Mouse (Mus musculus) CD4-positive, CD25-positive, alpha-beta regulatory T cell, adult 2 months (primary cell): Measurements from ENCODE around the gene Dennd5a.
A peak's percentile ranks its signal among the peaks of the same experiment; 100 is the strongest.

Experiments used
- DNase-seq: peaks from one replicate; pipeline ENCODE4 v3.0.0-alpha.2; 2012; ENCODE audit warnings: low read depth, low spot score

Dennd5a gene

DNA sequence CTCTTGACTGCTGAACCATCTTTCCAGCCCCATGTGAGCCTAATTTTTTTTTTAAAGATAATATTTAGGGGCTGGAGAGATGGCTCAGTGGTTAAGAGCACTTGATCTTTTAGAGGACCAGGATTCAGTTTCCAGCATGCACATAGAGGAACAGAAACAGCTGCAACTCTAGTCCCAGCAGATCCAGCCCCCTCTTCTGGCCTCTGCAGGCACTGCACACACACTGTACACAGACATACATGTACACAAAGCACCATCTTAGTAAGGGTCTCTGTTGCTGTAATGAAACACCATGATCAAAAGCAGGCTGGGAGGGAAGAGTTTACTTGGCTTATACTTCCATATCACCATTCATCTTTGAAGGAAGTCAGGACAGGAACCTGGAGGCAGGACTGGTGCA is 5.4 kb upstream of the Dennd5a start:
- peak; percentile 28 for DNase-seq

DNA sequence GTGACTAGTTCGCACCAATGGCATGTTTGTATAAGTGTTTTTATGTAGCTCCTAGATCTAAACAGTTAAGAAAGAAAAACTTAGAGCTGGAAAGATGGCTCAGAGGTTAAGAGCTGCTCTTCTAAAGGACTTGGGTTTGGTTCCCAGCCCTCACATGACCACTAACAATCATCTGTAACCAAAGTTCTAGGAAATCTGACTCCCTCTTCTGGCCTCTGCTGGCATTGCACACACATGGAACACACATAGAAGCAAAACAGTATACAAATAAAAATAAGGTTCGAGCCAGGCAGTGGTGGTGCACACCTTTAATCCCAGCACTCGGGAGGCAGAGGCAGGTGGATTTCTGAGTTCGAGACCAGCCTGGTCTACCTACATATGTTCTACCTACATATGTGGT is 3.4 kb upstream of the Dennd5a start:
- DNase-seq = peak; percentile 31

DNA sequence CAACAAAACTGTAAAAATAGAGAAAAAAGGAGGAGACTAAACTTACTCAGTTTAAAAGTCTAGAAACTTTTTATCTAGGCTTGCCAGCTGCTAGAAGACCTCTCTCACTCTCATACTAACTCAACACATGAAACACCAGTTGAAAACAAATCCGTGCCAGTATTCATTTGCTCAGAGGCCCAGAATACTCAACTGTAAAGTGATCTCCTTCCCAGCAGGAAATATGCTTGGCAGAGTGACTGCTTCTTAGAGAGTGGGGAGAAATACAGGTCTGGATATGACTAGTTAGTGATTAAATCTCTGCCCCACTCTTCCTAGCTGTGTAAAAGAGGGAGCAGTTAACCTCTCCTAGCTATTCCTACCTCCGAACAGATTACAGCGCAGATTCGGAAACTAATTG is 2.3 kb upstream of the Dennd5a start:
- DNase-seq = no peak

DNA sequence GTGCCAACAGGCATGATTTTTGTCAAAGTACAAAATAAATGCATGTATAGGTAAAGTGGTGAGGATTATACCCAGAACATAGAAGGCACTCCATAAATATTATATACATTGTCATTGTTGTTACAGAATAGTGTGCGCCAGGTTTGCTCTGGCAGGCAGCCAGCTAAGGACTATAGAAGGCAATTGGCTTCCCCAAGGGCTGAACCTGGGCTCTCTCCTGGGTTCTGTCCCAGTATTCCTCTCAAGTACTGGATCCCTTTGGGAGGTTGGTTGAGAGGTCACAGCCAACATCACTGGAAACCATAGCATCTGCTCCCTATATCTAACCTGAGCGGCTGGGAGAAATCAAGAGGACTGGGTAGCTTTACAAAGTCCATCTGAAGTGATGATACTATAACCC is 1.3 kb upstream of the Dennd5a start:
- DNase-seq = no peak

DNA sequence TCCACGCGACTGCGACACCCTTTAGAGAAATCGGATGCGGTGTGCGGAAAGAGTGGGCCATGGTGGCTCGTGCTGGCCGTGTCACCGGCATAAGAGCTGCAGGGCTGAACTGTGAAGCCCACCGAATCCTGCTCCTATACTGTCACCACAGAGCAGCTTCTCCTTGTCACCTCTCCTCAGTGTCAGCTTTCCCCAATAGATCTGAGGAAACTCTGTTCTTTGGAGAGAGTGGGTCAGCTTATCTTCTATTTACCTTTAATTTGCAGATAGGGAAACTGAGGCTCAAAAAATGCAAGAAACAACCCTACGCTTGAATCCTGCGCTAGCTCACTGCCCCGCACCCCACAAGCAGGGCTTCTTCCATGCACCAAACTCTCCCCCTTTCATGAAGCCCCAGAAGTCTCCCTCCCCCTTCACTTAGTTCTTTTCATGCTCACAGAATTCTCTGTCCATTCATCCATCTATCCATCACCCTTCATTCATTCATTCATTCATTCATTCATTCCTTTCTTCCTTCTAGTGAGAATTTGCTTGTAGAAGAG is 414 bp upstream of the Dennd5a start:
- DNase-seq = no peak

DNA sequence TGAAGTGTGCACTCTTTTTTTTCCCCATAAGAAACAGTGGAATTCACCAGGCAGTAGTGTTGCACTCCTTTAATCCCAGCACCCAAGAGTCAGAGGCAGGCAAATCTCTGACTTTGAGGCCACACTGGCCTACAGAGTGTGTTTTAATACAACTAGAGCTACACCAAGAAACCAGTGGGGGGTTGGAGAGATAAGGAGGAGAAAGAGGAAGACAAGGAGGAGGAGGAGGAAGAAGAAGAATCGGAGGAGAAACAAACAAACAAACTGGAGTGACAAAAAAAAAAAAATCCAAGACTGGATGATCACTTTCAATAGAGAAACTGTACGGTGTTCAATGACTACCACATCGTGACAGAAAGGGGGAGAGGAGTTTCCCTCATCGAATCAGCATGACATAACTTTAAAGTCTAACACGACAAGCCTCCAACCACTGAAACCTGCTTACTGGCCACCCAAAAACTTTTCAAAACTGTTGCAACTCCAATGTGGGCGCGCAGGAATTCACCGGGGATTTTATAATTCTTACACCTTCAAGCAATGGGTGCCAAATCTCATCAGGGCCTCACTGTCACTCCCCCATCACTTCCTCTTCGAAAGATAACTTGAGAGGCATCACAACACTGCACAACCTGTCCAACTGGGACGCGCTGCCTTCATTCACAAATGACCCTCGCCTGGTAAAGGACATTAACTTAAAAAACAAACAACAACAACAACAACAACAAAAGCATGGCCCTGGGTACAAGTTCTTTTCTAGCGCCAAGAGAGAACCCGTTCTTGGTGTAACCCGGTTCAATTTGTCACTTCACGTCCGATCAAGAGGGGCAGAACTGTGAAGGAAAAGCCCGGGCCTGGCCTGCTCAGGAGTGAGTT is 1.2 kb downstream of the Dennd5a start:
- DNase-seq = peak; percentile 63

DNA sequence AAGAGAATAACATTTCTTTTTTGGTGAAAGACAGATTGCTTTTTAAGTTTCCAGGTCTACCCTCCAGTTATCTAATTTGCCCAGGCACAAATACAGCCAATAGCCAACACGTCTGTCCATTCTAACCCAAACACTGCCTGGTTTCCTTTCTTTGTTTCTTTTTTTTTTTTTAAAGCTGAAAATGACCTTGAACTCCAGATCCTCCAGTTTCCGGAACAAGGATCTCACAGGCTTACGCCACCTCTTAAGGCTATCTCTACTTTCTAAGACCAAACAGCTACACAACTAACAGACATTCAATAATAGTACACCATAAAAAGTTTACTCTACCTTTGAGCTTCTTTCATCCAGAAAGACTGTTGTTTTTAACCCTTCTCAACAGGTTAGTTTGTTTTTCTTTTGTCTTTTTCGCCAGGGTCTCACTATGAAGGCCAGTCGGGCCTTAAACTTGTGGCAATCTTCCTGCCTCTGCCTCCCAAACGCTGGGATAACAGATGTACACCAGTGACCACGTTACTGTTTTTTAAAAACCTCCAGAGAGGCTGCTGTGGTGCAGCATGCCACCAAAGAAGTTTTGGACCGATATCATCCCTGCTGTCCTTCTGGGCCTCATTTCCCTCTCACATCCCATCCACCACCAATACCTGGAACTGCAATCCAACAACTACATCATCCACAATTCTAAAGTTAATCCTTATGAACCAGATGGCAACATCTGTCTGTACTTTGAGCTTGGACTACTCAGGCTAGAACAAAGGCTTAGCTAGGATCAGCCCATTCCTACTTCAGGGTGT is 2.1 kb downstream of the Dennd5a start:
- no peak for DNase-seq

DNA sequence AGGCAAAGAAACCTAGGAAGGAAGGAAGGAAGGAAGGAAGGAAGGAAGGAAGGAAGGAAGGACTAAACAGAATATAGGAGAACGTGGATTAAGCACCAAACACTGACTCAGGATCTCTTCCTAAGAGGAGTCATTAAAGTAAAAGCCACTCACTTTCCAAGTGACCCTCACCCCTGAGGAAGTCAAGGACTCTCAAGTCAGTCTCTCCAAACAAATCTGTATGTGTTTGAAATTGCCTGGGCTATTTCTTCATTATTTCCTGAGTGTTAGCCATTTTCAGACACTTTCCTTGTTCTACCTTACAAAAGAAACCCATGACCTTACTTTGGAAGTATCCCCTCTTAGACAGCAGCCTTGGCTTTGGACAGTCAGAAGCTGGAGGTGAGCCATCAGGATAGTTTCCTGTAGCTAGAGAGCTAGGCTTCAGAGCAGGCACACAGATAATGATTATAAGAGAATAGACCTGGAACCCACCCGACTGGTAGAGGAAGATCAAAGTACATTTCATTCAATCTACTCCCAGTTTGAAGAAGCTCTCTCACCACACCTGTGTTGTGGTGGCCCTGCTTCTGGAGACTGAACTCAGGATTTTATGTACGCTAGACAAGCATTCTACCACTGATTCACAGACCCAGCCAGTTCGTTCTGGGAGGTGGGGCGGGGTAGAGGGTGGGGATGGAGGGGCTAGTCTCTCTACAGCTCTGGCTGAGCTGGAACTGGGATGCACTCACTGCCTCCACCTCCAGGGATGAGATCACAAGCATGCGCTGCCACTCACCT is 5.5 kb downstream of the Dennd5a start:
- DNase-seq = no peak

DNA sequence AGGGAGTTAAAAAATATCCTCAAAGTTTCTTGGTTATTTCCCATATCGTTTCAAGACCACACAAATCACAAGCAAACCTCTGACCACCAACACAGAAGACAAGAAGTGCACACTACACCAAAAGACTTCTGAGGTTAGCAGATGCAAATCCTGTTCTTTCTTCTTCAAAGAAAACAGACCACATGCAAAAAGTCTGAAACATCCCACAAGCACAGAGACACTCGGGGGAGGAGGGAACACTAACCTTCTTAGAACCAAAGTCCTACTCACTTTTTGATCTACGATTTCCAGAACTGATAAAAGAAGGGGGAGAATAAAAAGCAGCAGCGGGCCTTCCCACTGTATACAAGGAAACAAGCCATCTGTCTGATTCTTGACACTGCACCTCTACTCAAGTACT is 9.0 kb downstream of the Dennd5a start:
- peak; percentile 70 for DNase-seq

DNA sequence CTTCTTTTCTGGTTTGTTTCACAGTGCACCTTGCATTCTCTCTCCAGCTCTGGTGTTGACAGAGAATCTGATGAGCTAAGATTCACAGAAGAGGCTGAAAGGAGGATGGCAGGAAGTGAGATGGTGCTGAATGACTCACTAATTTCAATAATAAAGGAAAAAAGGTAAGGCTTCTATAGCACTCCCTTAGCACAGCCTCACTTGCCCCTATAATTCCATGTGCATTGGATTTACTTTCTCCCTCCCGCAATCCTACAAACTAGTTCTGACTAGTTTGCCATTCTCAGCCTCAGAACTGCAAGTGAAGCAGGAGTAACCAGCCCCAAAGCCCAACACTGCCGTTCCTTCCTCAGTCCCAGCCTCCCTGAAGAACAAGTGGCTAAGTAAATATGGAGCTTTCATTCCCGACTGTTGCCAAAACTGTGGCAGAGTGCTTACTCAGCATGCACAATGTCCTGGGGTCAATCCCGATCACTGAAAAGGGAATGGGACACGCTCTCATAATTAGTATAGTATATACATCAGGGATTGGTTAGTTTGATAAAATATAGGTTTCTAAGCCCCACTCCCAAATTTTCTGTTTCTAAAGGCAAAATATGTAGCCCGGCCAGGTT is 15.7 kb downstream of the Dennd5a start:
- DNase-seq = no peak

DNA sequence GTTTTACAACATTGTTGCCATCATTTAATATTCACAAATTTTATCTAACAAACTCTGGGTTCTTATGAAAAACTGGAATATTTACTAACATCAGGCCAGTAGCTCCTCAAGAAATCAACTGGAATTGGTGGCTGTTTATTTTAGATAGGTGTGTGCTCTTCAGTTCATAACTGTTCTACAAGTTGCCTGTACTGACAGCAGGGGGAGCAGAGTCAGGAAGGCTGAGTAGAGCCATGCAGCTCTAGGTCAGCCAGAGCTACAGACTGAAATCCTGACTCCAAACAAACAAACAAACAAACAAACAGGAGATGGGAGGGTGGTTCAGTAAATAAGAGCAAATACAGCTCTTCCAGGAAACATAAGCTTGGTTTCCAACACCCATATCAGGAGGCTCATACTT is 30.6 kb downstream of the Dennd5a start:
- peak; percentile 26 for DNase-seq

DNA sequence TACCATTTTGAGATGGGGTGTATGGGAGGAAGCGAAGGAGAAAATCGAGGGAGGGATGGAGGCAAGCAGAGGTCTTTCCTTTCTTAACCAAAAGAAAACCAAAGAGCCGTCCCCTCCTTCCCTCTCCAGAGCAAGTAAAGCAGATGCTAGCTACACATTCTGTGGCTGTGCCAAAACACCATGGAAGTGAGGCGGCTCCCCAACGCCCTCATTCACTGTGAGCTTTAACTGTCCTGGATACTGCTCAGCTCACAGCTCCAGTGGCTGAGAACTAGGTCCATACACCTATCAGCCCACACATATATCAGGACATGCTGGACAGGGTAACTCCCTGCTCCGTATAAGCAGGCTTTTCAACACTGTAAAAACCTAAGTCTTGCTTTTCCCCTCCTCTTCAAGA is 31.9 kb downstream of the Dennd5a start:
- no peak for DNase-seq

DNA sequence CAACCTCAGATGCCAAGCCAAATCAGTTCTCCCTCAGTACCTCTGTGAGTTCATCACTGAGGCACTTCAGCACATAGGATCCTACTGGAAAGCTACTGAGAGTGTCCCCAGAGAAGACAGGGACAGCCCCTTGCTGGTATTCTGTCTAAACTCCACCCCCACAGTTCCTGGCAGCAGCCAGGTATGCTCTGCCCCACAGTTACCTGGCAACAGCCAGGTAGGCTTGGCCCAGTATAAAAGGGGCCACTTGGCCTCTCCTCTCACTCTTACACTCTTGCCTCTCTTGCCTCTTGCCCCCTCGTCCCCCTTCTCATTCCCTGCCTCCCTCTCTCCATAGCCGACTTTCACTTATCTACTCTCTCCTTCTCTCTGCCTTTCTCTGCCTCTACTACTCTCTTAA is 35.3 kb downstream of the Dennd5a start:
- DNase-seq = no peak

DNA sequence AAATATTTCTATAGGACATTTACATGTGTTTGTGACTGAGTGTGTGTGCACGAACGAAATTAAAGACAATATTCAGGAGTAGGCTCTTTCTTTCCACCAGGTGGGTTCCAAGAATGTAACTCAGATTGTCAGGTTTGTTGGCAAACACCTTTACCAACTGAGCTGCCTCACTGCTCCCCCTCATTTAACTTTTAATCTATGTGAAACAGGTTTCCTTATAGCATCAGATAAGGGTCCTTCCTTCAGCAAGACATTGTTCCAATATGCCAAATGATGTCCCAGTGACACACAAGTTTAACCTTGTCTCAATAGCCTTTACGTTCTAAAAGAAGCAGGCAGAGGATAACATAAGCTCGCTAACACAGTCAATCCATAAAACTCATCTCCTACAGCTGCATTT is 37.4 kb downstream of the Dennd5a start:
- no peak for DNase-seq

DNA sequence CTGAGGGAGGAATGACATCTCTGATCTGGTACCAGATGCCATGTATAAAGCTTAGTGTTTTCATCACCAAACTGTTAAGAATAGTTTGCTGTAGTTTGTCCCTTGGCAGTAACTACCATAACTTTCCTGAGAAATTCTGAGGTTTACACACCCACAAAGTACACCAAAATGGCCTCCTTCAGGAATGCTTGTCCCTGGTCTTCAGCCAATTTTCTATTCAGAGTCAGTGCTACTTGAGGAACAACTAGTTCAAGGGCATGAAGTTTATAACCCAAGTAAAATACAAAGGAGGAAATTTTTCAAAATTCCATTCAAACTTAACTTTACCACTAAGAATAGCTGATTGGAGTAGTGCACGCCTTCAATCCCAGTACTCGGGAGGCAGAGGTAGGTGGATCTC is 54.1 kb downstream of the Dennd5a start:
- no peak for DNase-seq

DNA sequence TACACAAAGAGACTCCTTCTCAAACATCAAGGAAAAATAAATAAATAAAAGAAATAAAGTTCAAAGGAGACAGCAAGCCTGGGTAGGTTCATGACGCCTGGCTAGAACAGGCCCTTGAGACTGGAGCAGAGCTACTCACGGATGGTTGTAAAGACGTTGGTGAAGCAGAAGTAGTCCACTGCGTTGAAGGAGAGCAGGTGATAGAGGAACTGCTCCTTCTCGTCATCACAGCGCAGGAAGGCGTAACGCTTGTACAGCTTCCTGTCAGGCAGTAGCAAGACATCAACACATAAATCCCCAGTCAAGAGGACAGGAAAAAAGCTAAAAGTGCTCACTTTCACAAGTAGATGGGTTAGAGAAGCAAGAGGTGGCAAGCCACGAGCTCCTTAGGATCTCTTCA is 59.3 kb downstream of the Dennd5a start:
- DNase-seq = no peak

DNA sequence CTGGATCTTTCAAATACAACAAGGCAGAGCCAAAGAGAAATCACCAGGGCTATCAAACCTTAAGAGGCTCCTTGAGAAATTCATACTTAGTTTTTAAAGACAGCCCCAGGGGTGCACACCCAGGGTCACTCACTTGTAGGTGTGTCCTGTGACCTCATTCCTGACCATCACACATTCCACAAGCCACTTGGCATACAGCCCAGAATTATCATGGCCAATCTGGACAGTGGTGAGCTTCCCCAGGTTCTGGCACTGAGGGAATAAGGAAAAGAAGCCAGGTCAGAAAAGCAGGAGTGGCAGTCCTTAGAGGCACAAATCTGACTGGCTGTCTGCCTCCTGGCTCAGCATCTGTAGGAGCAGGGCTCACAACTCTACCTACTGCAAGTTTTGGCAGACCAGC is 61.4 kb downstream of the Dennd5a start:
- no peak for DNase-seq

DNA sequence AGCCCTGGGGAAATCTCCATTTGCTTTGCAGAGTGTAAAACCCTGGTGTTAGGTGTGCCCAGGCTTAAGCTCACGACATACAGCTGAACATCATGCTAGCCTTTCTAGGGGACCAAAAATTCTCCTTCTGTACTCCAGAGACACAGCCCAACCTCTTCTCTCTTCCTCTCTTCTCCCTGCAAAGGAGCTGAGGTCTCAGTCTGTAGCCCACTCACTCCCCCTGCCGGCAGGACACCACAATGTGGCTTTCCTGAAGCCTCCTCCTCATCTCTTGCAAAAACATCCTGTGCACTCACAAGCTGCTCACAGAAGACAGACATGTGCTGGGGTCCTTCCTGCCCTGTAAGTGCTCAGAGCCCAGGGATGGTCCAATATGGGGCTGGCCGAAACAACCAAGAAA is 67.7 kb downstream of the Dennd5a start:
- DNase-seq = peak; percentile 69

DNA sequence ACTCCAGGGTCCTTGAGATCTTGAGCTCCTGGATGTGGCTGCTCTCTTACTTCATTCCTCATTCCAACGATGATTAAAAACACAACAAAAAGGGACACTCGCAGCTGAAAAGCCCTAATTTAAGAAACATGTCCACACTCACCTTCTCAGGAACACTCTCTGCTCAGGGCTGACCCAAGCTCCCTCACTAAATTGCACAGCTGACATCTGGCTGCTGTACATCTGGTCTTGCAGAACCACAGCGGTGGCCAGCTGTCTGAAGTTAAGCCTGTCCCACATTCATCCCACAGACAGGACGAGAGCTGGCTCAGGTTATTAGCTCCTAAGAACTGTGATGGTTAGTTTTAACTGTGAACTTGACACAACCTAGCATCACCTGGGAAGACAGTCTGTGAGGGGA is 68.5 kb downstream of the Dennd5a start:
- DNase-seq = no peak

DNA sequence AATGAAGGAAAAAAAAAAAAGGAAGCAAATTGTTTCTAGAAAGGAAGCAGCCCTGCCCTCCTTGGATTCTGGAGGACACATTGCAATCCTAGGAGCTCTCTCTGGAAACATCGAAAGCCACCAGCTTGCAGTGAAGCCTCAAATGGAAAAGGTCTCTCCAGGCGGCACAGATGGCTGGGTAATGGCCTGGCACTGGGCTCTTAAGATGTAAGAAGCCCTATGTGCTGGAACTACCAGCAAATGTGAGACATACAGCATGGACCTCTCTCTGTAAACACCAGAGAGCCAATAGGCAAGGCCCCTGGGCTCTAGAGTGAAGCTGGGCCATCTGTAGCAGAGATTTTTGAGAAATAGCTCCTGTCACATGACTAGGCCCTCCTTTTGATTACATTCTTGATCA is 70.0 kb downstream of the Dennd5a start:
- DNase-seq = no peak

DNA sequence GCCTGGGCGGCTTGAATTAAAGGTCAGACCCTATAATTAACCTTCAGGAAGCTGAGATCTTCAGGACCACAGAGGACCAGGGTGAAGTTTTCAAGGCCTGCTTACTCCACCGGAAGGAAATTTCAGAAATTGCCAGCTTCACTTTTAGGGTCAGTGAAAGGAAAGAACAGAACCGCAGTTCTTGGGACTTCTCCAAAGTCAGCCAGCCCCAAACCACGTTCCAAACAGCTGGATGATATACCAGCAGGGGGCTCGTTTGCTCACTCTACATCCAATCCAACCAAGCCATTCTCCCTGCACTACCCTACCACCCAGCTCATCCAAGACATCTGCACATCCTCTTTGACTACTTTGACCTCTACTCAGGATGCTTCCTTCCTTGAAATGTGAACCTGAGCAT is 71.0 kb downstream of the Dennd5a start:
- DNase-seq = no peak

DNA sequence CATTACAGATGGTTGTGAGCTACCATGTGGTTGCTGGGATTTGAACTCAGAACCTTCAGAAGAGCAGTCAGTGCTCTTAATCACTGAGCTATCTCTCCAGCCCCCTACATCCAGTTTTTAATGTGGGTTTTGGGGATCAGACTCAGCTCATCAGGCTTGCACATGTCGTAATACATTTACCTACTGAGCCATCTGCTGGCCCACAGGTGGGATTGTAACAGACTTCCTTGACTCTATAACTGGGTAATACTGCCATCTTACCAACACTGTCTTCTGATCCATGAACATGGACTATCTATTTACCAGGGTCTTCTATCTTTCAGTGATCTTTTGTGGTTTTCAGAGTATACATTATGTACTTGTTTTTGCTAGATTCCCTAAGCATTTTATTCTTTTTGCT is 74.0 kb downstream of the Dennd5a start:
- no peak for DNase-seq
